Mouse (Mus musculus): ENCODE data around the gene Zfyve19.

Zfyve19 gene

GRCm38 (mm10) chr2:119250826-119251478 lies 42.5 kb downstream of the Zfyve19 start:
- DNase-seq (ENCODE audit: low read depth) = peak; percentile 86

- DNase-seq (ENCODE audit: low read depth) = no peak
Measured at GRCm38 (mm10) chr2:119254976-119255375, 46.6 kb downstream of the Zfyve19 start.

- no peak for DNase-seq (ENCODE audit: low read depth)
Measured at GRCm38 (mm10) chr2:119260518-119260917, 52.1 kb downstream of the Zfyve19 start.

- DNase-seq (ENCODE audit: low read depth) = no peak
Measured at GRCm38 (mm10) chr2:119261326-119261725, 52.9 kb downstream of the Zfyve19 start.

- DNase-seq (ENCODE audit: low read depth) = no peak
Measured at GRCm38 (mm10) chr2:119262978-119263377, 54.6 kb downstream of the Zfyve19 start.

GRCm38 (mm10) chr2:119263813-119264212 lies 55.4 kb downstream of the Zfyve19 start:
- no peak for DNase-seq (ENCODE audit: low read depth)

Data from c-Kit-positive CD71-positive TER-119-negative erythroid progenitor cells, embryonic 14.5 days (primary cell).